Mouse (Mus musculus): Measurements from ENCODE around the gene Tnfsf15.

DNA sequence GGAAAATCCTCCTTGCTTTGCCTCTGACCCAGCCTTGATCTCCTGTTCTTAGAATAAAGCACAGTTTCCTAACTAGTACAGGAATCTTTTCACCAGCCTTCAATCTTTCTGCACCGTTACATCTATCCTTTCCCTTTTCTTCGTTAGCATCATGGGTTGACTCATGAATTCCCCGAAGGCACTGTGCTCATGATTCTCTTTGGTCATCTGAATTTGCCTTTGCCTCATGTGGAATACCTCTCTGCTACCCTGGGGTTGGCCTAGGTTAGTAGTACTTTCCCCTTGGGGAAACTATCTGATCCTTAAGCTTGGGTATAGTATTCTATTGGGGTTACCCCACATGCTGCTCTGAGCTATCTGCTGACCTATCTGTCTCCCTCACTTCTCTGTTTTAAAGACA is 15.0 kb upstream of the Tnfsf15 start:
- TF ChIP-seq CTCF (IDR thresholded peaks at IDR 0.05; ENCODE audit: low read depth), result no peak
- TF ChIP-seq EP300 (IDR thresholded peaks at IDR 0.05; ENCODE audit: low read depth), result no peak
